Mouse (Mus musculus) lung, embryonic 15.5 days (tissue): Measurements from ENCODE around the gene Itpr1. TPM values are rescaled to one million over a fixed set of nuclear protein-coding genes. Genes with fewer than 3 reads are reported as not detected.

Experiments
- ATAC-seq: fragments of 200-750 bp; cut with Nextera tagmentation; 2 replicates; pipeline ENCODE4 v1.8.0; 2017; ENCODE audit warnings: moderate number of reproducible peaks, borderline replicate concordance; ENCODE audit not compliant: low FRiP score, low TSS enrichment; ENCODE audit errors: extremely low read depth
- H3K27ac ChIP-seq: fragments of 300-500 bp; sonication (generic); 2 replicates; pipeline ENCODE4 v1.5.1; 2015; ENCODE audit warnings: moderate library complexity, mild to moderate bottlenecking, inconsistent platforms
- H3K27me3 ChIP-seq: fragments of 300-500 bp; sonication (generic); 2 replicates; pipeline ENCODE4 v1.6.1; 2015; ENCODE audit warnings: inconsistent platforms
- H3K36me3 ChIP-seq: fragments of 300-500 bp; sonication (generic); 2 replicates; pipeline ENCODE4 v1.6.1; 2015; ENCODE audit warnings: inconsistent platforms
- H3K4me1 ChIP-seq: fragments of 300-500 bp; sonication (generic); 2 replicates; pipeline ENCODE4 v1.6.1; 2015; ENCODE audit warnings: inconsistent platforms
- H3K4me2 ChIP-seq: fragments of 300-500 bp; sonication (generic); 2 replicates; pipeline ENCODE4 v1.6.1; 2015; ENCODE audit warnings: inconsistent platforms, mild to moderate bottlenecking, moderate library complexity
- H3K4me3 ChIP-seq: fragments of 300-500 bp; sonication (generic); 2 replicates; pipeline ENCODE4 v1.5.1; 2015; ENCODE audit warnings: mild to moderate bottlenecking, inconsistent platforms
- H3K9ac ChIP-seq: fragments of 300-500 bp; sonication (generic); 2 replicates; pipeline ENCODE4 v1.6.1; 2015; ENCODE audit warnings: inconsistent platforms
- H3K9me3 ChIP-seq: fragments of 300-500 bp; sonication (generic); 2 replicates; pipeline ENCODE4 v1.6.1; 2016; ENCODE audit warnings: inconsistent platforms
- WGBS: fragments of 180-500 bp; shearing (Covaris S2); methylation state at CpG from one replicate; pipeline ENCODE4 v1.1.7; 2015; 5-methylcytosine and 5-hydroxymethylcytosine counted together
- polyA plus RNA-seq: library from polyadenylated mRNA; unstranded; fragments of >200 nt; fragmentation: Nextera tagmentation; extraction: Ambion mirVana; gene quantifications from 2 replicates; pipeline ENCODE4 v1.2.1, GENCODE M21; 2015

Itpr1 gene
- polyA plus RNA-seq, 1 experiment from 2014 or later, result 14.9 TPM

DNA sequence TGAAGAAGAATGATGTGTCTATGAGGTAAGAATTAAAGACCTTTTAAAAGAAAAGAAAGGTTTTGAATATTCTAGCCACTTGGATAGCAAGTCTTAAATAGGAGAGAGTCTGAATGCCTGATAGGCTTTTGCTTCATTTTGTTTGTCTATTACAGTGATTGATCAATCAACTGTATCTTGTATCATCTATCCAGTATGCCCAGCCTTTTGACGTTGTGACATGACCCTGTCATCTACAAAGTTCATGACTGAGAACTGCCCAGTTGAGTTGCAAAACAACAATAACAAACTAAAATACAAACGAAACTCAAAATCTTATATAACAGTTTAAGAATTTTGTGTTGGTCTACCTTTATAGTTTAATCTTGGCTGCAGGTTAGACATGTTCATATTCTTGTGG is 78.1 kb downstream of the Itpr1 start:
- Histone ChIP-seq H3K36me3 (no peaks in the 10 kb centered on the region), H3K4me1 (no peaks in the 10 kb centered on the region), H3K27ac (no peak overlapping the region), H3K4me2 (no peak overlapping the region), H3K4me3 (no peak overlapping the region), H3K27me3 (no peaks in the 10 kb centered on the region), H3K9ac (no peak overlapping the region), H3K9me3 (no peaks in the 10 kb centered on the region)
- no peak for ATAC-seq
- WGBS, result 79% methylated on average over 2 of the region's 2 CpGs

DNA sequence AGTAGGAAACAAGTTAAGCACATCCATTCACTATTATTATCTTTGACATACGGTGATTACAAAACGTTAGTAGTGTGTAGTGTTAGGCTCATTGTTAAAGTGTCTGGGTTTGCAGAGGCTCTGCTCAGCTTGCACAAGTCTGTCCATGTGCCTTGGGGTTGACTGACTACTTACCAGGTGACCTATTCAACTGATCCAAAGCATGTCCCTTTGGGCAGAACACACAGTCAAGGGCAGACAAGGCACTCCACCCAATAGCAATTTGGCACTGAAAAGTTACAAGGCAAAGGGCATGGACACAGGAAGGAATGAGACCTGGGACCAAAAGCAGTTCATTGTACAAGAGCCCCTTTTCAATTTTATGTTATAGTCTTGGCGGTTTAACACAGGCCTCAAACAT is 78.7 kb downstream of the Itpr1 start:
- H3K4me1 ChIP-seq, result no peaks in the 10 kb centered on the region

DNA sequence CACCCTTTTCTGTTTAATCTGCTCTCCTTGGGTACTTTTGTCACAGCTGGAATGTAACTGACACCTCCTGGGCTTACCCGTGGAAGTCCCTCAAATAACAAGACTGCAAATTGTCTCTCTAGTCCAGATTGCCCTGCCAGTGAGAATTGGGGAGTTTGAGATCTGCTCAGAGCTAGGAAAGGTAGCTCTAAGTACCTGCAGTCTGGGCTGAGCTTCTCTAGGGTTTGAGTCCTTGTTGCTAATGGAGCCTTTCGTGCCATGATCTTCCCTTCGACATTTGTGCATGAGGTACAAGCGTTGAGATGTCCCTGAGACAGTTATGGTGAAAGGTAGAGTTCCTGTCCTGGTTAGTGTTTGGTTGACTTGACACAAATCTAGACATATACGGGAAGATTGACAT is 89.0 kb downstream of the Itpr1 start:
- WGBS, result 84% methylated on average over 5 of the region's 5 CpGs
- Histone ChIP-seq H3K4me2 (no peak overlapping the region), H3K36me3 (no peaks in the 10 kb centered on the region), H3K9ac (no peak overlapping the region), H3K4me3 (no peak overlapping the region), H3K9me3 (no peaks in the 10 kb centered on the region), H3K4me1 (peaks cover 15% of the 10 kb centered on the region; the same call in 1 of the 2 replicates), H3K27me3 (no peaks in the 10 kb centered on the region), H3K27ac (no peak overlapping the region)
- ATAC-seq, result no peak

More for the DNA sequence above, 78.7 kb downstream of the Itpr1 start:
- no peak for ATAC-seq
- Histone ChIP-seq H3K4me2 (no peak overlapping the region), H3K9me3 (no peaks in the 10 kb centered on the region), H3K27ac (no peak overlapping the region), H3K27me3 (no peaks in the 10 kb centered on the region), H3K36me3 (no peaks in the 10 kb centered on the region), H3K9ac (no peak overlapping the region), H3K4me3 (no peak overlapping the region)
- WGBS, result 81% methylated on average over 3 of the region's 3 CpGs

DNA sequence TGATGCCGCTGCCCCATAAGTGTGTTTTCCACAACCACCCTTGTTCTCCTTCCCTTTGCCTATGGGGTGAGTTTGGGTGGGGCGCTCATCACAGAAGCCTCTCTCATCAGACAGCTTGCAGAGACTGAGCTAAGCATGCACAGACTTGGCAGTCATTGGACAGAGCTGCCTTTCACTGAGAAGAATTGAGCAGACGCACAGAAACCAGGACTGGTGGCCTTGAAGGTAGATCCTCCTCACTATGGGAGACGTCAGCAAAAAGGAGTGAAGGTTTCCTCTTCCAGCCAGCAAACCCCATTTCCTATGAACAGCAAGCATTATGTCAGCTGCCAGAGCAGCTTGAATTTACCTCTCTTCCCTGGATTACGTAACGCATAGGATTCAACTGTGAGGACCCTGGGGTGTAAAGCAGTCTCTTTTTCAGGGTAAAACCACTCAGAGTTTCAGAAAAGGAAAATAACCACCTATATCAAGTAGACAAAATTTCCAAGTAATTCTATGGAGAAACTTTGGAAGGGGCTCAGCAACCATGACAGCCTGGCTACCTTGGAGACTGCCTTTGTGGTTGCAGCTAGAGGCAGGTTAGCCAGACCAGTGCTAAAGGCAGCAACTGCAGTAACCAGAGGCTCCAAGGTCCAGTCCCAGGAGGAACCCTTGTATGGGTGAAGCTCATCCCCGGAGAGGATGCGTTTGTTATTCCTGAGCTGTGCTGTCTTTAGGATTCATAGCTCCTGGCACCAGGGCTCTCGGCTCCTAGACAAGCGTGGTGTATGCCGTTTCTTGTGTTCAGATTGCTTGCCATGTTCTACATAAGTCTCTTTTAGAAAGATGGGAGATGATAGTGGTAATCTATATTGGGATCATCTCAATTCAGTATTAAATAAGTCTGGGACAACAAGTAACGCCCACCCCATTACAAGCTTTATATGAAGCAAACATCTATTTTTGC is 91.0 kb downstream of the Itpr1 start:
- Histone ChIP-seq H3K4me1 (peaks cover 21% of the 10 kb centered on the region; the same call in 1 of the 2 replicates), H3K9me3 (no peaks in the 10 kb centered on the region), H3K9ac (no peak overlapping the region), H3K36me3 (no peaks in the 10 kb centered on the region), H3K27me3 (no peaks in the 10 kb centered on the region), H3K4me3 (no peak overlapping the region), H3K27ac (no peak overlapping the region), H3K4me2 (no peak overlapping the region)
- WGBS, result 79% methylated on average over 12 of the region's 12 CpGs
- no peak for ATAC-seq

DNA sequence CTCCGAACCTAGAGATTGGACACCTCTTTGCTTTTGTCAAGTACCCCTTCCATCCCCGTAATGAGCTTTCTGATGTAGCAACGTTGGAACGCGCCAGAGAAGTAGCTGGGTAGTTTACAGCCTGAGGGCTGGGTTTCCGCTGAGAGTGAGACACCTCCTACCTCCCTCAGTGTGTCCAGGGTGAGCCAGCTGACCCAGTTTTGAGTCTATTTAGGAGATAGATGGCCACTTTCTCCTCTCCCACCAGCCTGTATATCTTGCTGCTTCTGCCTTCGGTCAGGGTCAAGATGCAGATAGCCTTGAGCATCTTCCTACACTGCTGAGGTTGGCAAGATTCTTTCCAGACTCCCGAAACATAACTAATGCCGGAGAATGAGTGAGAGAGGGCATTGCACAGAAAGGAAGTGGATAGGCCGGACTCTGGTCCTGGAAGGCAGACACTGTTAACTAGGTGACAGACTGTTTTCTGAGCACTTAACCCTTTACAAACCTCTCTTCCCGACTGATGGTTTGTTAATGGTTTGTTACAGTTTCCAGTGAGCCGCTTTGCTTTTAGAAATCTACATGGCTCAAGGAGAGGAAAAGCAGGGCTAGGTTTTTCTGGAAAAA is 92.4 kb downstream of the Itpr1 start:
- H3K36me3 ChIP-seq, result no peaks in the 10 kb centered on the region
- no peak overlapping the region for H3K4me2 ChIP-seq
- peaks cover 21% of the 10 kb centered on the region; the same call in 1 of the 2 replicates for H3K4me1 ChIP-seq
- no peaks in the 10 kb centered on the region for H3K27me3 ChIP-seq
- no peak overlapping the region for H3K9ac ChIP-seq
- 20% methylated on average over 12 of the region's 12 CpGs for WGBS
- H3K9me3 ChIP-seq, result no peaks in the 10 kb centered on the region
- ATAC-seq, result peak; percentile 40; the same call in 1 of the 2 replicates
- H3K27ac ChIP-seq, result peak overlapping the region; percentile 48
- H3K4me3 ChIP-seq, result no peak overlapping the region

DNA sequence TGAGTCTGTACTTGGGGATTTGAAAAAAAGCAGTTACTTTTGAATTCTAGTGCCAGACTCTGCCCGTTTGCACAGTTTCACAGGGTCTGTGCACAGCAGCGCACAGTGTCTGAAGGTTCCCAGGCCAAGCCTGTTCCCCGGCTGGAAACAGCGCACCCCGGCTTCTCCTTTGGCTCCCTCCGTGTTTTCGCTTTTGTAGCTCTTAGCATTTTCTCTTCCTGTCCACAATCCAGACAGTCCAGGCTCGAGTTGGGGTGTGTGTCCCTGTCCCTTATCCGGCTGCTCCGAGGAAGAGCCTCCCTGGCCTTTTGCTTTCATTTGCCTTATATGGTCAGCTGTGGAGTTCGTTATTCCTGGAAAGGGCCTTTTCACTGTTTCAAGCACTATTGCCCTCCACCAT is 93.3 kb downstream of the Itpr1 start:
- ATAC-seq, result peak; percentile 76; the same call in 1 of the 2 replicates
- peak overlapping the region; percentile 44 for H3K4me2 ChIP-seq
- WGBS, result 23% methylated on average over 11 of the region's 11 CpGs
- no peak overlapping the region; the same call in 1 of the 2 replicates for H3K4me3 ChIP-seq
- no peaks in the 10 kb centered on the region for H3K36me3 ChIP-seq
- no peaks in the 10 kb centered on the region for H3K27me3 ChIP-seq
- H3K9me3 ChIP-seq, result no peaks in the 10 kb centered on the region
- peaks cover 21% of the 10 kb centered on the region; the same call in 1 of the 2 replicates for H3K4me1 ChIP-seq
- H3K9ac ChIP-seq, result no peak overlapping the region
- peak overlapping the region; percentile 76 for H3K27ac ChIP-seq

DNA sequence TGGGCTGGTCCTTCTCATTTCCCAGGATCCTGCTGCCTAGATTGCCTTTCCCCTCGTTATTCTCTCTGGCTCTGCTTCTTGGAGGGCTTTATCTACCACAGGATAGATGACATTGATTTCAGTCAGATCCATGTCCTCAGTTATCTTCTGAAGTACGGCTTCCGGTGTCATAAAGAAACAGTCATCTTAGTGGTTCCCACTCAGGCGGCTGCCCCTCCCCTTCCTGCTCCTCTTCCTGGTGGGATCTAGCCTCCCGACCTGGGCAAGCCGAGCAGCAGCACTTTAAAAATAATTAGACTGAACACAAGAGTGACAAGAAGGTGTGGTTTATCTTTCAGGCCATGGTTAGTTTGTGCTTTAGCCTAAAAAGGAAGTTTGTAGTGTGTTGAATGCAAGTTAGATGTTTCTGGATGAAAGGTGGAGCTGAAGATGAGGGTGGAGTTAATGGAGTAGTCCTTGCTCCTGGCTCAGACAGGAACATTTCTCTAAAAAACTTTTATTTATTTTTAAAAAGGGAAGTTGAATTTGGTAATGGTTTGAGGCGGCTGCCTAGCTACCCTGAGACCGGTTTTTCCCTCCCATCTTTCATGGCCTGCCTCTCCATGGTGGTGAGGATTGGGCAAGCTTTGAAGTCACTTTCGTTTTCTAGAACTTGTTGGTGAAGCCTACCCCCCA is 94.2 kb downstream of the Itpr1 start:
- no peaks in the 10 kb centered on the region for H3K36me3 ChIP-seq
- 47% methylated on average over 9 of the region's 9 CpGs for WGBS
- no peak overlapping the region for H3K4me3 ChIP-seq
- H3K27me3 ChIP-seq, result no peaks in the 10 kb centered on the region
- no peaks in the 10 kb centered on the region for H3K9me3 ChIP-seq
- peak overlapping the region; percentile 44 for H3K4me2 ChIP-seq
- peaks cover 21% of the 10 kb centered on the region; the same call in 1 of the 2 replicates for H3K4me1 ChIP-seq
- ATAC-seq, result no peak
- H3K27ac ChIP-seq, result peak overlapping the region; percentile 76
- no peak overlapping the region for H3K9ac ChIP-seq

DNA sequence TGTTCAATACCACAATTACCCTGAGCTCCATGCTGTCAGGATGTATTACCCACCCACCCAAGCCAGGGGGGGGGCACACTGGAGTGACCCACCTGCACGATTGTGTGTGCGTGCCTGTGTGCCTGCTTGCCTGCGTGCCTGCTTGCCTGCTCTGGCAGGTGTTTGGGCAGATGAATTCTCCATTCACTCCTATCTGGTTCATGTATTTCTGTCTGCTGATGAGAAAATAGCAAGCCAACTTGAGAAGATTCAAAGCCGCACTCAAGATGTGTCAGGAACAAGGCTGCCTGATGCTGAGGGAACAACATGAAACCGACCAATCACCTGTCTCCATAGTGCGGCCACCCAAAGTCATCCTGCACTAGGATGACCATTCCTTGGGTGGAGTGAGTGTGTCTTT is 94.9 kb downstream of the Itpr1 start:
- no peak overlapping the region for H3K9ac ChIP-seq
- no peaks in the 10 kb centered on the region for H3K27me3 ChIP-seq
- no peaks in the 10 kb centered on the region for H3K9me3 ChIP-seq
- 0 out of 2 replicates have a peak, but pooled peaks have one; percentile 20 for ATAC-seq
- no peaks in the 10 kb centered on the region for H3K36me3 ChIP-seq
- H3K27ac ChIP-seq, result no peak overlapping the region
- H3K4me1 ChIP-seq, result peaks cover 21% of the 10 kb centered on the region; the same call in 1 of the 2 replicates
- no peak overlapping the region for H3K4me3 ChIP-seq
- 93% methylated on average over 6 of the region's 6 CpGs for WGBS
- H3K4me2 ChIP-seq, result no peak overlapping the region

DNA sequence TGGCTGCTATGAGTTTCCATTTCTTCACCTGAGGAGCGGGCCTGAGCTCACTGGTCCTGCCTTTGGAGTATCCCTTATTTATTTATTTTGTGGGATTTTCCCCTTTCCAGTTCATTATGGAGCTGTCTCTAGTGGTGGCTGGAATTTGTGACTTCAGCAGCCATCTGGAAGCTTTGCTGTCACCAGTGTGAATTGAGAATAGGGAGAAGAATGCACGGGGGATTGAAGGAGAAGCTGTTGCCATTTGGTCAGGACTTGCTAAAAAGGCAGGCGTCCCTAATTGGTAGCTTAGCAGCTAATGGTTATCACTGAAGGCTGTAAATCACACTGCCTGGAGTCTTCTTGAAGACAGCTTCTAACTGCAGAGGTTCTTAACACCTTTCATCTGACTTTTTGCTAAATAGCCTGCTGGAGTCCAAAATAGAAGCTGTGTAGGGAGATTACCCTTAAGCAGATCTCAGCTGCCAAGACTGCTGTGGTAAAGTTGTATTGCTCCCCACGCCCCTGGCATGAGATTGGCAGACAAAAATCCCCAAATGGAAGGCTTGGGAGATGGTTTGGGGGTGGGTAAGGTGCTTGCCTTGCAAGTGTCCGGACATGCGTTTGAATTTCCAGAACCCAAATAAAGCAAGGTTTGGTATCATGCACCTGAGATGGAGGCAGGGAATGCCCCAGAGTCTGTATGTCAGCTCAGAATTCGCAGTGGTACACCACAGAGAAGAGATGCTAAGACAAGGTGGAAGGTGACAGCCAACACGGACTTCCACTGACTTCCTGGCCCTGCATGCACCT is 96.7 kb downstream of the Itpr1 start:
- Histone ChIP-seq H3K27ac (no peak overlapping the region), H3K9ac (no peak overlapping the region), H3K9me3 (no peaks in the 10 kb centered on the region), H3K36me3 (no peaks in the 10 kb centered on the region), H3K4me2 (no peak overlapping the region), H3K4me1 (peaks cover 21% of the 10 kb centered on the region; the same call in 1 of the 2 replicates), H3K4me3 (no peak overlapping the region), H3K27me3 (no peaks in the 10 kb centered on the region)
- ATAC-seq, result no peak
- 53% methylated on average over 8 of the region's 8 CpGs for WGBS

DNA sequence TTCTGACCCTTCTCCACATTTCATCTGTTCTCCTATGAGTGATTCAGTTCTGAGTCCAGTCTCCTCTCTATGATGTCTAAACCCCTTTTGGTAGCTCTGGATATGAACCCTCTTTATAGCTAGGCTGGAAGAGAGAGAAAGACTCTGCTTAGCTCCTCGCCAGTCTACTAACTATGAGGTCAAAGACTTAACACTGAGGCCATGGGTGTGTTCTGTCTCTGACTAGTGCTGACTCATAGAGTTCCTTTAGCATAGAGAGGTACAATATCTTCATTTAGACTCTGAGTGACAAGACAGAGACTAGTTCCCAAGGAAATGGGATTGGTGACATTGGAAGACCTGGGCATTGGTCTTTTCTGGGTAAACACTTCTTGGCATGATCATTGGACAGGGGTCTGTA is 100.2 kb downstream of the Itpr1 start:
- H3K4me3 ChIP-seq, result no peak overlapping the region
- no peaks in the 10 kb centered on the region for H3K27me3 ChIP-seq
- no peak overlapping the region for H3K9ac ChIP-seq
- H3K27ac ChIP-seq, result no peak overlapping the region
- H3K36me3 ChIP-seq, result no peaks in the 10 kb centered on the region
- ATAC-seq, result no peak
- no peaks in the 10 kb centered on the region for H3K4me1 ChIP-seq
- WGBS, result 83% methylated on average over 1 of the region's 1 CpGs
- no peak overlapping the region for H3K4me2 ChIP-seq
- H3K9me3 ChIP-seq, result no peaks in the 10 kb centered on the region

DNA sequence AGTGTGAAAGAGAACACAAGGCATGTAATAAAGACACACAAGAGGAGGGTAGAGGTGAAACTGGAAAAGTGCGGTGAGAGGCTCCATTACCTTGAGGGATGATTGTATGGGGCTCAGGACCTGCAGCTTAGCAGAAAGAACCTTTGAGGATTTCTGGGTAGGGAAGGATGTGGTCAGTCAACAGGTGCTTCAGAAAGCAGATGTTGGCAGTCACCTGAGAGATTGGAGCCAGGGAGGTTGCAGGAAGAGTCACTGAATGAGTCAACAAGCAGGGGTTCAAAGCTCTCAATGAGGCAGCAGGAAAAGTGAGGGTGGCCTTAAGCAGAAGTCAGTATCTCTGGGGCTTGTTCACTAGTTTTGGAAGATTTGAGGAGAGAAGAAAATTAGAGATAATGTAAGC is 101.1 kb downstream of the Itpr1 start:
- 97% methylated on average over 1 of the region's 1 CpGs for WGBS
- Histone ChIP-seq H3K4me2 (no peak overlapping the region), H3K4me3 (no peak overlapping the region), H3K9me3 (no peaks in the 10 kb centered on the region), H3K36me3 (no peaks in the 10 kb centered on the region), H3K4me1 (no peaks in the 10 kb centered on the region), H3K27ac (no peak overlapping the region), H3K9ac (no peak overlapping the region), H3K27me3 (no peaks in the 10 kb centered on the region)
- ATAC-seq, result no peak
